Comparison of ENCODE assay signal across 16 mouse cellular contexts in the genomic region with DNA sequence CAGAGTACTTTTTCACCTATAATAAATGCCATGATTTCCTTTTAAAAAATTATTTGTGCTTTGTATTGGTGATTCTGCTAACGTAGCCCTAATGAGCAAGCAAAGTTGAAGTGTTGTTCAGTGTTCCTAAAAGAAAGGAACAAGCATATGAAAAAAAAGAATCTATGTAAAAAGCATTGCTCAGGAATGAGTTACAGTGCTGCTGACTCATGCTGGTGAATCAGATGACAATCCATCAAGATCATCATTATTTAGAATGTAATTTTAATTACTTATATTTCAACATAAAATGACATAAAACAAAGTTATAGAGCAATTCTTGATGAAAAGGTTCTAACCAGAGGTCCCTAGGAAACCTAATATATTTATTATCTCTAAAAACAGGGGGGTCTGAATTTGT.
"Had no signal": no experiment of that assay in that cellular context is flagged by ENCODE, and none has a peak within 500 bp of the region (broad histone marks: within the 10 kb centered on the region; RNA-seq: fewer than 3 reads in every experiment).

No protein-coding gene starts in this region.

- H3K4me3 ChIP-seq: limb, embryonic 12.5 days; limb, embryonic 15.5 days; megakaryocyte, embryonic 14.5 days; midbrain, embryonic 10.5 days; midbrain, embryonic 13.5 days had no signal

- DNase-seq: kidney, adult 2 months; kidney, postnatal 25 days; liver, postnatal 0 days; lung, embryonic 14.5 days; right cerebral cortex, postnatal 14 days; right cerebral cortex, postnatal 4 days; thymus, adult 2 months; thymus, postnatal 14 days; thymus, postnatal 4 days had no signal

- H3K27me3 ChIP-seq: limb, embryonic 12.5 days; limb, embryonic 15.5 days; megakaryocyte, embryonic 14.5 days; midbrain, embryonic 13.5 days had no signal

- H3K9me3 ChIP-seq: limb, embryonic 12.5 days; limb, embryonic 15.5 days; megakaryocyte, embryonic 14.5 days; midbrain, embryonic 10.5 days; midbrain, embryonic 13.5 days had no signal

- H3K36me3 ChIP-seq: limb, embryonic 12.5 days; midbrain, embryonic 13.5 days had no signal

- H3K27ac ChIP-seq: kidney, postnatal 0 days; limb, embryonic 12.5 days; limb, embryonic 15.5 days; liver, embryonic 14.5 days; midbrain, embryonic 10.5 days; midbrain, embryonic 13.5 days had no signal
